Mouse (Mus musculus): ENCODE data around the gene Fkbp4. TPM values are rescaled to one million over a fixed set of nuclear protein-coding genes. Genes with fewer than 3 reads are reported as not detected.

Fkbp4 gene
- polyA plus RNA-seq, 1 experiment, result 85.8 TPM

DNA sequence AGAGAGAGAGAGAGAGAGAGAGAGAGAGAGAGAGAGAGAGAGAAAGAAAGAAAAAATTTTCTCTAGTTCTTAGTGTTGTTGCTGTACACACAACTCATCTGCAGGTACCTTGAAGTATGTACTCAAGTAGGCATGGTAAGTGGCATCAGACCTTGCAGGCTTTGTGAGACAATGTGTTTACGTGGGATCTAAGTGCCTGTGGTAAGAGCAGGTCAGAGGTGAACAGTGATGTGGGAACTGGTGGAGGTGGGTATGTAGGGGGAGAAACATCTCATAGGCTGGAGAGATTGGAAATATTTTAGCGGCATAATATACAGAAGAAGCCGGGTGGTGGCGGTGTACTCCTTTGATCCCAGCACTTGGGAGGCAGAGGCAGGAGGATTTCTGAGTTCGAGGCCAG, 10.9 kb downstream of the Fkbp4 start:
- 88% methylated on average over 5 of the region's 5 CpGs for WGBS
- no peak for DNase-seq
- Histone ChIP-seq H3K4me1 (ENCODE audit: control insufficient read depth, insufficient read depth, low read length) (peaks cover 3% of the 10 kb centered on the region; the same call in 1 of the 2 replicates), H3K4me3 (replicated peaks; ENCODE audit: extremely low read depth, low read depth, low read length) (no peak overlapping the region)
- TF ChIP-seq CTCF (IDR thresholded peaks at IDR 0.05; ENCODE audit: insufficient read depth, low read length), result no peak
- no peak for TF ChIP-seq POLR2A (IDR thresholded peaks at IDR 0.05; ENCODE audit: borderline replicate concordance, extremely low read depth, low read depth, low read length)

DNA sequence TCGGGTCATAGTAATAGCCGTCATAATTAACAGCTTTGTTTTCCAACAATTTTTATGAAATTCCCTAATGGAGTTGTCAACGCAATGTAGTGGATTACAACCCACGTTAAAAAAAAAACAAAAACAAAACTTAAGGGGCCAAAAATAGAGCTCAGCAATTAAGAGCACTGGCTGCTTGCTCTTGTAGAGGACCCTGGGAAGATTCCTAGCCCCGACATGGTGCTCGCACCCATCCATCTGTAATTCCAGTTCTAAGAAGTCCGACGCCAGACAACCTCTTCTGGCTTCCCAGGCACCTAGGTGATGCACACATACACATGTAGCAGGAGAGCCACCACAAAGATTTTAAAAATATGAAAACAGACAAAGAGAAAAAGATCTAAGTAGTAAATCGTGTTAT, 13.4 kb downstream of the Fkbp4 start:
- H3K4me1 ChIP-seq (ENCODE audit: control insufficient read depth, insufficient read depth, low read length), result peaks cover 2% of the 10 kb centered on the region; the same call in 1 of the 2 replicates
- DNase-seq, result no peak
- TF ChIP-seq POLR2A (IDR thresholded peaks at IDR 0.05; ENCODE audit: borderline replicate concordance, extremely low read depth, low read depth, low read length) (no peak), CTCF (IDR thresholded peaks at IDR 0.05; ENCODE audit: insufficient read depth, low read length) (no peak)
- peak overlapping the region; percentile 96 for H3K4me3 ChIP-seq (replicated peaks; ENCODE audit: extremely low read depth, low read depth, low read length)
- WGBS, result 23% methylated on average over 9 of the region's 9 CpGs

DNA sequence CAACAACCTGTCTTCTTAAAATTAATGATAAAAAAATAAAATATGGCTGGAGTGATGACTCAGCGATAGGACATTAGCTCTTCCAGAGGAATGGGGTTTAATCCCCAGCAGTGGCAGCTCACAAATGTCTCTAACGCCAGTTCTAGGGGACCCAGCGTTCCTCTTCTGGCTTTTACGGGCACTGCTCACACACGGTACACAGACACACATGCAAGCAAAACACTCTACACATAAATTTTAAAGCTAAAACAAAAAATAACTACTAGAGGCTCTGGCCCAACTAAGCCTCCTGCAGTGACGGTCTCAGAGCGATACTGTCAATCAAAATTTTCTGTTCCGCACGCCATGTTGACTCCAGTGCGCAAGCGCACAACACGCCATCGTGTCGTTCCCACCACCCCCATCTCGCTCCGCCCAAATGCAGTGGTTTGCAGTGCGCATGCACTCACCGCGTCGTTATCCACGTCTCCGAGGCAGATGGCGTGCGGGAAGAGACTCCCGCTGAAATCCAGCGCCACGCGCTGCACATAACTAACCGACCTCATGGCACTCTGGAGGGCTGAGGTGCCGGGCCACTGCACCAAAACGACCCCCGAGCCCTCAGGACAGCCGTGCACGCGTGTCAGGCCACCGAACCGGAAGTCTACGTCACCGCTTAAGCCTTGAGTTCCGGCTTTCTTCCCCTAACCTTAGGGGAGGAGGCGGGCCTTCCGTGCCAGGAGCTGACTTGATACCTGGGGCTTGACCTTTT, 14.0 kb downstream of the Fkbp4 start, which contains the start of gene Itfg2:
Gene Itfg2 (minus strand): TSS at position 663 of the 751 bp plus-strand sequence.
- peak; percentile 97 for DNase-seq
- TF ChIP-seq CTCF (IDR thresholded peaks at IDR 0.05; ENCODE audit: insufficient read depth, low read length) (no peak), POLR2A (IDR thresholded peaks at IDR 0.05; ENCODE audit: borderline replicate concordance, extremely low read depth, low read depth, low read length) (peak; percentile 95)
- under 1% methylated on average over 42 of the region's 42 CpGs for WGBS
- Histone ChIP-seq H3K4me1 (ENCODE audit: control insufficient read depth, insufficient read depth, low read length) (no peaks in the 10 kb centered on the region; the same call in 1 of the 2 replicates), H3K4me3 (replicated peaks; ENCODE audit: extremely low read depth, low read depth, low read length) (peak within 1 kb of the TSS; percentile 96)

DNA sequence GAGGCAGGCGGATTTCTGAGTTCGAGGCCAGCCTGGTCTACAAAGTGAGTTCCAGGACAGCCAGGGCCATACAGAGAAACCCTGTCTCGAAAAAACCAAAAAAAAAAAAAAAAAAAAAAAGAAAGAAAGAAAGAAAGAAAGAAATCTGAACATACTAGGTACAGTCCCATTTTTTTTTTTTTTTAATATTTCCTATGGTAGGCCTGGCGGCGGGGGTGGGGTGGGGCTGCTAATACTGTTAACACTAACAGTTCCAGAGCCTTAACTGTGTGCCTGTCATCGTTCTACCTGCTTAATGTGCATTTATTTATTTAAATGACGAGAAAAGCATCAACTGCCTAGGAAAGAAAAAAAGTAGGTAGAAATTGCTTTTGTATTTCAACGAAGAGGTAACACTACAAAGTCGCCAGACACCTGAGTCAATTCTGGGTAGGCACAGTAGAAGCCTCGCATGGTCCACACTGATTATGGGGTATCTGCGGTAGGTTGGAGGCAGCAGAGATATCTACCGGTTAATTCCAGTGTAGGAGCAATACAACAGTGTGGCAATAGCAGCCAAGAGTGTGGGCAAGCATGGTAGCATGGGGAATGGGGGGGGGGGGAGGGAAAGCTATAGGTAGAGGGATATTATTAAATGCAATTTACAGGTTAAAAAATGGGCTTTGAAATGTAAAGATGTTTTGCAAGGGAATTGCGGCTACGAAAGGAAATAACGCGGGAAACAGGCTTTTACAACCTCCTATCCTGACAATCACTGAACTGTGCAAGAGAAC, 14.8 kb downstream of the Fkbp4 start:
- peak overlapping the region; percentile 96 for H3K4me3 ChIP-seq (replicated peaks; ENCODE audit: extremely low read depth, low read depth, low read length)
- no peak for DNase-seq
- no peaks in the 10 kb centered on the region; the same call in 1 of the 2 replicates for H3K4me1 ChIP-seq (ENCODE audit: control insufficient read depth, insufficient read depth, low read length)
- WGBS, result 35% methylated on average over 15 of the region's 16 CpGs
- TF ChIP-seq POLR2A (IDR thresholded peaks at IDR 0.05; ENCODE audit: borderline replicate concordance, extremely low read depth, low read depth, low read length), result no peak
- TF ChIP-seq CTCF (IDR thresholded peaks at IDR 0.05; ENCODE audit: insufficient read depth, low read length), result no peak

DNA sequence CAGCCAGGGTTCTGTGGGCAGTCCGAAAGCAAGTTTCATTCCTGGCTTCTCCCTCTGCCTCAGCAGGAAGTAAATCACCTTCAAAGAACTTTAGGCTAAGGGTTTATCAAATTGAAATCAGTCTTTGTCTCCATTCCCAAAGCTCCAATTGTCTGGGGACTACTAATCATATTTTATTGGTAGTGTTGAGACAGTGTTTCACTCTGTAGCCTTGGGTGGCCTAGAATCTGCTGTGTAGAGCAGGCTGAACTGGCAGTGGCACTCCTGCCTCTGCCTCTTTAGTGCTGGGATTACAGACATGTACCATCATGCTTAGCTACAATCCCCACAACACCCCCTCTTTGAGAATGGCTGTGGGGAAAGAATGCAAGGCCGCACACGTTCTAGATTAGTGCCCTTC, 17.0 kb downstream of the Fkbp4 start:
- TF ChIP-seq CTCF (IDR thresholded peaks at IDR 0.05; ENCODE audit: insufficient read depth, low read length) (no peak), POLR2A (IDR thresholded peaks at IDR 0.05; ENCODE audit: borderline replicate concordance, extremely low read depth, low read depth, low read length) (no peak)
- no peak overlapping the region for H3K4me3 ChIP-seq (replicated peaks; ENCODE audit: extremely low read depth, low read depth, low read length)
- no peak for DNase-seq
- no peaks in the 10 kb centered on the region; the same call in 1 of the 2 replicates for H3K4me1 ChIP-seq (ENCODE audit: control insufficient read depth, insufficient read depth, low read length)
- WGBS, result 85% methylated on average over 3 of the region's 3 CpGs

DNA sequence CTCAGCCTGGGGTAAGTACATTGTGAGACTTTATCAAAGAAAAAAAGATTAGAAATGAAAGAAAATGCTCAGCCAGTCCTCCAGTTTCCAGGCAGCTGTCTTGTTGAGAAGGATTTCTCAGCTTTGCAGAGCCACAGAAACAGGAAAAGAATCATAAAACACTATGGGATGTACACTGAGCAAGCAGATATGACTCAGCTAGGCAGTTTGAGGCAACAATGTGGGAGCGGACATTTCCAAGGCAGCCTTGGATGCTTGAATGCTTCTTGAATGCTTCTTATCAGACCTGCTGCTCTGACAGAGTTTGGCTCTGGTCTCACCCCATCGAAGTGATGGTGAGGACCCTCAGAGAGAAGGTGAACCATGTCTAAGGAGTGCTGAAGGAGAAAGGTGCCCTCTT, 17.4 kb downstream of the Fkbp4 start:
- no peak for TF ChIP-seq POLR2A (IDR thresholded peaks at IDR 0.05; ENCODE audit: borderline replicate concordance, extremely low read depth, low read depth, low read length)
- TF ChIP-seq CTCF (IDR thresholded peaks at IDR 0.05; ENCODE audit: insufficient read depth, low read length), result no peak
- H3K4me1 ChIP-seq (ENCODE audit: control insufficient read depth, insufficient read depth, low read length), result no peaks in the 10 kb centered on the region; the same call in 1 of the 2 replicates
- H3K4me3 ChIP-seq (replicated peaks; ENCODE audit: extremely low read depth, low read depth, low read length), result no peak overlapping the region
- DNase-seq, result no peak
- 76% methylated on average over 2 of the region's 2 CpGs for WGBS

DNA sequence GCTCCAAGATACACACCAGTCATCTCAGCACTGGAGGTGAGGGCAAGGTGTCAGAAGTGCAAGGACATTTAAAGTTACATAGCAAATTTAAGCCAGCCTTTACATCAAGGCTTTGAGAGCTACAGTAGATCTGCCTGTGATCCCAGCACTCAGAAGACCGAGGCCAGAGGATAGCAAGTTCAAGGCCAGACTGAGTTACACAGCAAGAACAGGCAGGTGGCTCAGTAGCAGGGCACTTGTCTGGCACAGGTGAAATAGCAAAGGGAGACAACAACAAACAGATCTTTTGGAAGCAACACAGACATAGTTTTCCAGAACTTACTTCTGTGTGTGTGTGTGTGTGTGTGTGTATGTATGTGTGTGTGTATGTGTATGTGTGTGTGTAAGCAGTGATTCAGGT, 20.4 kb downstream of the Fkbp4 start:
- Histone ChIP-seq H3K4me1 (ENCODE audit: control insufficient read depth, insufficient read depth, low read length) (no peaks in the 10 kb centered on the region), H3K4me3 (replicated peaks; ENCODE audit: extremely low read depth, low read depth, low read length) (no peak overlapping the region)
- no peak for DNase-seq
- TF ChIP-seq CTCF (IDR thresholded peaks at IDR 0.05; ENCODE audit: insufficient read depth, low read length) (no peak), POLR2A (IDR thresholded peaks at IDR 0.05; ENCODE audit: borderline replicate concordance, extremely low read depth, low read depth, low read length) (no peak)
- WGBS, result 94% methylated on average over 1 of the region's 1 CpGs

DNA sequence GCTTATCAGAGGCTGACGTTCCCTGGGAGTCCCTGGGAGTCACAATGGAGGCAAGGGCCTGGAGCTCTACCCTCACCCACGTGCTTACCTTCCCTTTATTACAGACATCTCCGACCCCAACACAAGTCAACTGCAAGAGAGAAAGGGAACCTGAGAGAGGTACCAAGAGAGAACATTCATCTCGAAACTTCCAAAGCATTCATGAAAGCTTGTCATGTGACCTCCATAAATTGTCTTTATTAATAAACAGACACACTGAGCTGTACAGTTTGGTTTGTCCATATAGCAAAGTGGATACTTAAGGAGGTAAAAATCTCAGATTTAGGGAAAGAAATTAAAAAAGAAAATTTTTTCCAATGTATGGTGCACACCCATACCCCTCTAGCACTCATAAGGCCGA, 22.3 kb downstream of the Fkbp4 start:
- 86% methylated on average over 5 of the region's 5 CpGs for WGBS
- no peak for TF ChIP-seq CTCF (IDR thresholded peaks at IDR 0.05; ENCODE audit: insufficient read depth, low read length)
- TF ChIP-seq POLR2A (IDR thresholded peaks at IDR 0.05; ENCODE audit: borderline replicate concordance, extremely low read depth, low read depth, low read length), result no peak
- DNase-seq, result no peak

DNA sequence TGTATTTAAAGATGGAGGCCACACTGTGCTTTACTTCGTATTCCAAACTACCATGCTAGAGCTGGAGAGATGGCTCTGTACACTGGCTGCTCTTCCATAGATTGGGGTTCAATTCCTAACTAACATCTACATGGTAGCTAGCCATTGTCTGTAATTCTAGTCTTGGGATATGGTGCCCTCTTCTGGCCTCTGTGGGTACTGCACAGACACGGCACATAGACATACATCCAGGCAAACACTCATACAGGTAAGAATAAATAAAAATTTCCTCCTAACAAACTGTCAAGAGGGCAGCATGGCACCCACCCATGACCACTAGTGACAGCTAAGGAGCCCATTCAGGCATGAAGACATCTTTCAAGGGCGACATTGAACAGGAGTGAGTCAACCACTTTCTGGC, 27.4 kb downstream of the Fkbp4 start:
- 27% methylated on average over 3 of the region's 3 CpGs for WGBS

More for the DNA sequence above, 22.3 kb downstream of the Fkbp4 start:
- Histone ChIP-seq H3K4me3 (replicated peaks; ENCODE audit: extremely low read depth, low read depth, low read length) (no peak overlapping the region), H3K4me1 (ENCODE audit: control insufficient read depth, insufficient read depth, low read length) (no peaks in the 10 kb centered on the region)

More for the DNA sequence above, 27.4 kb downstream of the Fkbp4 start:
- no peak overlapping the region for H3K4me3 ChIP-seq (replicated peaks; ENCODE audit: extremely low read depth, low read depth, low read length)
- peak; percentile 79 for DNase-seq
- H3K4me1 ChIP-seq (ENCODE audit: control insufficient read depth, insufficient read depth, low read length), result no peaks in the 10 kb centered on the region
- TF ChIP-seq POLR2A (IDR thresholded peaks at IDR 0.05; ENCODE audit: borderline replicate concordance, extremely low read depth, low read depth, low read length) (no peak), CTCF (IDR thresholded peaks at IDR 0.05; ENCODE audit: insufficient read depth, low read length) (peak; percentile 66)
